Mouse (Mus musculus) stomach, postnatal 0 days (tissue): ENCODE measurements around the gene Celf3.

ENCODE experiments used
- CTCF ChIP-seq: IDR thresholded peaks from 2 replicates; pipeline ENCODE4 v1.5.1; 2016; ENCODE audit warnings: antibody characterized with exemption, low read depth, mild to moderate bottlenecking, moderate library complexity
- EP300 ChIP-seq: optimal IDR thresholded peaks from 2 replicates; pipeline ENCODE3; 2016; ENCODE audit warnings: antibody characterized with exemption

- TF ChIP-seq CTCF (no peak), EP300 (no peak)
These were observed 3.3 kb downstream of the Celf3 start for GRCm38 (mm10) chr3:94481429-94481828.
